Comparison of ENCODE assay signal across 21 mouse cellular contexts in the genomic region with DNA sequence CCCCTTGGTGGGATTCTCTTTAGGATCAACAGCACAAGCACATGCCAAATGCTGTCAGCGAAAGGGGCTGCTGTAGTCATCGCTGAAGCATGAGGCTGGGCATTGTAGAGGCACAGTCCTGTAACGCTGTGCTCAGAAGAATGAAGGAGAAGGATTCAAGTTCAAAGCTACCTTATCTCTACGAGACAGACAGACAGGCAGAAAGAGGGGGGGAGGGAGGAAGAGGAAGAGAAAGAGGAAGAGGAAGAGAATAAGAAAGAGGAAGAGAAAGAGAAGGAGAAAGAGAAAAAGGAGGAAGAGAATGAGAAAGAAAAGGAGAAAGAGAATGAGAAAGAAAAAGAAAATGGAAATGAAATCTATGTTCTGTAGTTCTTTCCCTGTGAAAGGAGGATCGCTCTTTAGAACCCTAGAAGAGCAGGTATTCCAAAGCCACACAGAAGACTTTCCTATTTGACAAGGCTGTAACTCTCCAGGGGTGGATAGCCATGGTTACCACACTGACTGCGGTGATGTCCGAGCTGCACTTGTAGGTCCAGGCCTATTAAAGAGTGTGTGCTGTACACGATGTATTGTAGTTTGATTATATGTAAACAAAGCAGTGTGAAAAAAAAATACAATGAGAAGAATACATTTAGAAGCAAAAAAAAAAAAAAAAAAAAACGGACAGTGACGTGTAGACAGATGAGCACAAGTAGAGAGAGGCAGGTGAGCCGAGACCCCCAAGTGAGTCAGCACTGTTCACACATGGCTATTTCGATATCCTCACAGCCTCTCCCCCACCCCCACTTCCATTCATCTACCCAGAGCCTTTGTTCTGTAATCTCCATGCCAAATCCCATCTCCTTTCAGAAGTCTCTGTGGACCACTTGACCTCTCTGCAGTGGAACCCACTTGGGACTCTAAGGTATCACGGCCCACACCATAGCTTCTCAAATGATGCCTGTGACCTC.
DNase-seq lines count a peak whose midpoint lies in the region; ATAC-seq lines count a peak whose summit lies in the region.
"Had no signal": no experiment of that assay in that cellular context is flagged by ENCODE, and none has a peak within 500 bp of the region (broad histone marks: within the 10 kb centered on the region; RNA-seq: fewer than 3 reads in every experiment).

No protein-coding gene starts in this region.

- no peak overlapping the region for H3K4me2 ChIP-seq in forebrain, embryonic 11.5 days (ENCODE audit: low read depth, low read length, severe bottlenecking)
- no peak overlapping the region for H3K4me2 ChIP-seq in midbrain, embryonic 11.5 days
- no peak overlapping the region for H3K4me2 ChIP-seq in midbrain, embryonic 16.5 days (ENCODE audit: low read length)
- H3K4me2 ChIP-seq: embryonic facial prominence, embryonic 13.5 days; hindbrain, embryonic 15.5 days had no signal

- H3K4me1 ChIP-seq in forebrain, embryonic 11.5 days (replicated peaks; ENCODE audit: control insufficient read depth, insufficient read depth, low read length): 0 out of 2 replicates have a peak, but pooled peaks cover 2% of the 10 kb centered on the region
- peaks cover 30% of the 10 kb centered on the region for H3K4me1 ChIP-seq in forebrain, embryonic 10.5 days
- H3K4me1 ChIP-seq in midbrain, embryonic 11.5 days (ENCODE audit: control insufficient read depth, insufficient read depth, low read length): peaks cover 7% of the 10 kb centered on the region; the same call in 1 of the 2 replicates
- H3K4me1 ChIP-seq in midbrain, embryonic 16.5 days (ENCODE audit: control insufficient read depth, insufficient read depth, low read length): no peaks in the 10 kb centered on the region
- H3K4me1 ChIP-seq: hindbrain, embryonic 15.5 days had no signal

- no peak overlapping the region for H3K27ac ChIP-seq in forebrain, embryonic 11.5 days (ENCODE audit: low read depth, low read length)
- H3K27ac ChIP-seq in forebrain, embryonic 10.5 days: no peak overlapping the region
- no peak overlapping the region for H3K27ac ChIP-seq in midbrain, embryonic 11.5 days (ENCODE audit: low read depth, low read length)
- H3K27ac ChIP-seq in midbrain, embryonic 16.5 days (ENCODE audit: low read length): no peak overlapping the region
- H3K27ac ChIP-seq: heart, embryonic 10.5 days; hindbrain, embryonic 15.5 days had no signal

- H3K9me3 ChIP-seq in forebrain, embryonic 11.5 days (ENCODE audit: control insufficient read depth, low read length): no peaks in the 10 kb centered on the region
- no peaks in the 10 kb centered on the region for H3K9me3 ChIP-seq in forebrain, embryonic 10.5 days
- H3K9me3 ChIP-seq in midbrain, embryonic 11.5 days (ENCODE audit: control insufficient read depth, low read length): no peaks in the 10 kb centered on the region
- H3K9me3 ChIP-seq in midbrain, embryonic 16.5 days (replicated peaks; ENCODE audit: control insufficient read depth, low read length, poor library complexity, severe bottlenecking): no peaks in the 10 kb centered on the region
- H3K9me3 ChIP-seq: embryonic facial prominence, embryonic 13.5 days; heart, embryonic 10.5 days; hindbrain, embryonic 15.5 days had no signal

- DNase-seq in forebrain, embryonic 11.5 days (ENCODE audit: low spot score): peak; percentile 30
- no peak for DNase-seq in forebrain, embryonic 10.5 days (ENCODE audit: extremely low spot score, low spot score)
- no peak for DNase-seq in midbrain, embryonic 11.5 days (ENCODE audit: low spot score, missing footprints)
- DNase-seq in MEL-GATA-1-ER (ENCODE audit: extremely low read depth, low read depth): peak; percentile 36
- no peak for DNase-seq in ovary, adult 18-20 months (ENCODE audit: low spot score)
- DNase-seq: adrenal gland, adult 8-10 months; adrenal gland, postnatal 36 days; B cell, adult 2 months; cerebellum, adult 11-12 months; cerebellum, adult 9-11 months; cerebellum, postnatal 36 days; gastrocnemius, adult 2 months; gastrocnemius, postnatal 25 days; heart, postnatal 10 days had no signal

- H3K9ac ChIP-seq in forebrain, embryonic 11.5 days (ENCODE audit: low read length): no peak overlapping the region
- H3K9ac ChIP-seq in midbrain, embryonic 11.5 days (ENCODE audit: low read length): no peak overlapping the region
- no peak overlapping the region for H3K9ac ChIP-seq in midbrain, embryonic 16.5 days (ENCODE audit: low read depth, low read length)
- H3K9ac ChIP-seq: embryonic facial prominence, embryonic 13.5 days; hindbrain, embryonic 15.5 days had no signal

- no peak for ATAC-seq in forebrain, embryonic 11.5 days (replicated peaks; ENCODE audit: low FRiP score)
- ATAC-seq in midbrain, embryonic 11.5 days (ENCODE audit: low FRiP score): peak; percentile 86
- no peak for ATAC-seq in midbrain, embryonic 16.5 days
- ATAC-seq in CD4-positive, CD25-positive, alpha-beta regulatory T cell, adult 4 months: no peak
- ATAC-seq: forebrain, embryonic 14.5 days; intestine, embryonic 16.5 days had no signal

- H3K4me3 ChIP-seq in forebrain, embryonic 11.5 days (ENCODE audit: low read depth, low read length): no peak overlapping the region
- no peak overlapping the region for H3K4me3 ChIP-seq in forebrain, embryonic 10.5 days
- no peak overlapping the region for H3K4me3 ChIP-seq in midbrain, embryonic 11.5 days (ENCODE audit: low read depth, low read length)
- no peak overlapping the region for H3K4me3 ChIP-seq in midbrain, embryonic 16.5 days (ENCODE audit: low read depth, low read length)
- H3K4me3 ChIP-seq: embryonic facial prominence, embryonic 13.5 days; gastrocnemius, adult 2 months; heart, embryonic 10.5 days; hindbrain, embryonic 15.5 days had no signal

- WGBS in forebrain, embryonic 11.5 days: 68% methylated on average over 12 of the region's 13 CpGs
- 81% methylated on average over 12 of the region's 13 CpGs for WGBS in forebrain, embryonic 10.5 days
- WGBS in midbrain, embryonic 11.5 days: 52% methylated on average over 13 of the region's 13 CpGs
- WGBS in midbrain, embryonic 16.5 days: 43% methylated on average over 13 of the region's 13 CpGs

- no peaks in the 10 kb centered on the region for H3K27me3 ChIP-seq in forebrain, embryonic 11.5 days (ENCODE audit: control insufficient read depth, insufficient read depth, low read length)
- H3K27me3 ChIP-seq in forebrain, embryonic 10.5 days (ENCODE audit: poor library complexity, severe bottlenecking): no peaks in the 10 kb centered on the region
- H3K27me3 ChIP-seq in midbrain, embryonic 11.5 days (ENCODE audit: control insufficient read depth, insufficient read depth, low read length): peaks cover 6% of the 10 kb centered on the region; the same call in 1 of the 2 replicates
- H3K27me3 ChIP-seq in midbrain, embryonic 16.5 days (ENCODE audit: control insufficient read depth, insufficient read depth, low read depth, low read length): no peaks in the 10 kb centered on the region
- H3K27me3 ChIP-seq: embryonic facial prominence, embryonic 13.5 days; hindbrain, embryonic 15.5 days had no signal

- no peaks in the 10 kb centered on the region for H3K36me3 ChIP-seq in forebrain, embryonic 11.5 days (ENCODE audit: control insufficient read depth, insufficient read depth, low read length)
- H3K36me3 ChIP-seq in forebrain, embryonic 10.5 days (replicated peaks): no peaks in the 10 kb centered on the region
- H3K36me3 ChIP-seq in midbrain, embryonic 11.5 days (ENCODE audit: control insufficient read depth, insufficient read depth, low read length): no peaks in the 10 kb centered on the region
- no peaks in the 10 kb centered on the region for H3K36me3 ChIP-seq in midbrain, embryonic 16.5 days (ENCODE audit: control insufficient read depth, insufficient read depth, low read length)
- H3K36me3 ChIP-seq: embryonic facial prominence, embryonic 13.5 days; heart, embryonic 10.5 days; hindbrain, embryonic 15.5 days had no signal

Comparison
In these comparisons a context has a peak if more than half of its experiments do, and no peak if none do; other contexts are left out.
1. DNase-seq: peak in forebrain, embryonic 11.5 days (single experiment) and MEL-GATA-1-ER (single experiment); none in forebrain, embryonic 10.5 days (single experiment), midbrain, embryonic 11.5 days (single experiment) and ovary, adult 18-20 months (single experiment).